Mouse (Mus musculus): ENCODE measurements around the gene Klk1.

DNA sequence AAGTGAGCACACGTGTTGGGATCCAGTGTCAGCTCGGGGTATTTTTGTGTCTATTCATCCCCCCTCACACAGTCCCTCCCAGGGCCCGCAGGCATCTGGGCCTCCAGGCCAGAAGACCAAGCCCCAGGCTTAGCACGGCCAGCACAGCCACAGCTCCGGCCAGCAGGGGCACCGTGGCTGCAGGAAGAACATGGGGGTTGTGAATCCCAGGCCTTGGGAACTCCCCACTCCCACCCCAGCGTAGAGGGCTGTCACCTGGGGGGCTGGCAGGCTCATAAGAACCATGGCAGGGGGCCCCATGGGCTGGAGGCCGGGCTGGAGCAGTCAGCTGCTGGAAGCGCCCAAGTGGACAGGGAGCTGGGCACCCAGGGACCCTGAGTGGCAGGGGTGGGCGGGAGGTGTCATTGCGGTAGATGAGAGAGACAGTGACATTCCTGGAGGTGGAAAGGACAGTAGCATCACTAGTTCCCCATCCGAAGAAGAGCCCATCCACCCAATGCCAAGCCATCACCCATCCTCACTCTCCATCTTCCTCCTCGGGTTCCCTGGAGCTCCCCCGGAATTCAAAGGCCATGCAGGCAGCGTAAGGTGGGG is 28.0 kb downstream of the Klk1 start:
- TF ChIP-seq ZNF384 (IDR thresholded peaks at IDR 0.05; ENCODE audit: low read depth, low read length) (no peak), MAFK (IDR thresholded peaks at IDR 0.05; ENCODE audit: insufficient read depth, low read depth, low read length) (no peak), CHD2 (IDR thresholded peaks at IDR 0.05; ENCODE audit: low read depth, low read length) (no peak), ZC3H11A (IDR thresholded peaks at IDR 0.05; ENCODE audit: borderline replicate concordance, low read depth, low read length) (no peak)

All from ES-E14 (cell line).